Mouse (Mus musculus) MEL (cell line): ENCODE measurements around the gene Vti1a.

ENCODE experiments used
- CTCF ChIP-seq, 3 experiments: IDR thresholded peaks in 2 of 3; conservative IDR thresholded peaks in 1 of 3; 2 replicates each; pipeline ENCODE4 v1.5.1; 2011 to 2012; ENCODE audit warnings: low read length in 3 of 3, low read depth in 2 of 3, mild to moderate bottlenecking in 2 of 3, improper control_type of control experiment in 1 of 3, inconsistent platforms in 1 of 3, mixed read lengths in 1 of 3, moderate library complexity in 1 of 3; ENCODE audit not compliant: control insufficient read depth in 1 of 3, insufficient read depth in 1 of 3, poor library complexity in 1 of 3, severe bottlenecking in 1 of 3
- EP300 ChIP-seq, 2 experiments: IDR thresholded peaks; 2 replicates each; pipeline ENCODE4 v1.6.1; 2011; ENCODE audit warnings: improper control_type of control experiment in 2 of 2, low read length in 2 of 2, low read depth in 1 of 2, mild to moderate bottlenecking in 1 of 2
- HCFC1 ChIP-seq: IDR thresholded peaks from 2 replicates; pipeline ENCODE4 v1.6.1; 2012; ENCODE audit warnings: low read depth, mild to moderate bottlenecking, inconsistent platforms, low read length, improper control_type of control experiment, moderate library complexity
- JUND ChIP-seq: IDR thresholded peaks from 2 replicates; pipeline ENCODE4 v1.6.1; 2011; ENCODE audit warnings: low read depth, mild to moderate bottlenecking, improper control_type of control experiment, low read length
- MAFK ChIP-seq: IDR thresholded peaks from 2 replicates; pipeline ENCODE4 v1.6.1; 2011; ENCODE audit warnings: low read depth, mild to moderate bottlenecking, low read length, improper control_type of control experiment, borderline replicate concordance
- MAX ChIP-seq: IDR thresholded peaks from 2 replicates; pipeline ENCODE4 v1.6.1; 2011; ENCODE audit warnings: low read length, improper control_type of control experiment
- POLR2A ChIP-seq, 2 experiments: IDR thresholded peaks; 2 replicates each; pipeline ENCODE4 v1.6.1; 2011 to 2012; ENCODE audit warnings: low read length in 2 of 2, mild to moderate bottlenecking in 2 of 2, control low read depth in 1 of 2, improper control_type of control experiment in 1 of 2, low read depth in 1 of 2, moderate library complexity in 1 of 2; ENCODE audit not compliant: control insufficient read depth in 1 of 2, insufficient read depth in 1 of 2, poor library complexity in 1 of 2
- POLR2AphosphoS5 ChIP-seq: IDR thresholded peaks from 2 replicates; pipeline ENCODE4 v1.6.1; 2012; ENCODE audit warnings: low read depth, borderline replicate concordance, mild to moderate bottlenecking, inconsistent platforms, low read length, moderate library complexity, mixed read lengths
- RCOR1 ChIP-seq: IDR thresholded peaks from 2 replicates; pipeline ENCODE4 v1.6.1; 2012; ENCODE audit warnings: low read depth, mild to moderate bottlenecking, inconsistent platforms, low read length, improper control_type of control experiment
- SIN3A ChIP-seq: IDR thresholded peaks from 2 replicates; pipeline ENCODE4 v1.6.1; 2012; ENCODE audit warnings: low read length, improper control_type of control experiment, inconsistent platforms
- USF1 ChIP-seq: IDR thresholded peaks from 2 replicates; pipeline ENCODE4 v1.6.1; 2014; ENCODE audit warnings: low read depth, mild to moderate bottlenecking, inconsistent platforms, low read length, improper control_type of control experiment, moderate library complexity
- USF2 ChIP-seq, 2 experiments: IDR thresholded peaks; 2 replicates each; pipeline ENCODE4 v1.6.1; 2011 to 2012; ENCODE audit warnings: improper control_type of control experiment in 2 of 2, low read length in 2 of 2, borderline replicate concordance in 1 of 2, inconsistent platforms in 1 of 2, low read depth in 1 of 2, mild to moderate bottlenecking in 1 of 2; ENCODE audit not compliant: insufficient read depth in 1 of 2
- ZMIZ1 ChIP-seq: IDR thresholded peaks from 2 replicates; pipeline ENCODE4 v1.6.1; 2012; ENCODE audit warnings: low read depth, mild to moderate bottlenecking, inconsistent platforms, low read length, improper control_type of control experiment, moderate library complexity

- TF ChIP-seq SIN3A (no peak), CTCF (IDR thresholded peaks at IDR 0.05 in 2 of 3, conservative IDR thresholded peaks at IDR 0.05 in 1 of 3; ENCODE audit: control insufficient read depth in 1 of 3, insufficient read depth in 1 of 3, low read depth in 2 of 3, low read length in 3 of 3, poor library complexity in 1 of 3, severe bottlenecking in 1 of 3) (no peak), POLR2AphosphoS5 (no peak), POLR2A (IDR thresholded peaks at IDR 0.05; ENCODE audit: control insufficient read depth in 1 of 2, insufficient read depth in 1 of 2, low read depth in 1 of 2, low read length in 2 of 2, poor library complexity in 1 of 2) (no peak), USF1 (no peak), EP300 (IDR thresholded peaks at IDR 0.05; ENCODE audit: low read depth in 1 of 2, low read length in 2 of 2) (no peak), RCOR1 (no peak), HCFC1 (no peak), MAX (no peak), ZMIZ1 (no peak), USF2 (IDR thresholded peaks at IDR 0.05; ENCODE audit: borderline replicate concordance in 1 of 2, insufficient read depth in 1 of 2, low read depth in 1 of 2, low read length in 2 of 2) (no peak), JUND (no peak), MAFK (no peak)
Measured at GRCm38 (mm10) chr19:55607725-55608124, 291.6 kb downstream of the Vti1a start.
